Mouse (Mus musculus) brain, embryonic 14.5 days (tissue): ENCODE data around the gene Slc41a2. TPM values are rescaled to one million over a fixed set of nuclear protein-coding genes. Genes with fewer than 3 reads are reported as not detected.
A peak's percentile ranks its signal among the peaks of the same experiment; 100 is the strongest.

Experiments used
- DNase-seq: peaks from one replicate; pipeline ENCODE4 v3.0.0-alpha.2; 2011; ENCODE audit warnings: low read depth
- CTCF ChIP-seq: fragments of 200-500 bp; IDR thresholded peaks from 2 replicates; pipeline ENCODE4 v1.5.1; 2012; ENCODE audit warnings: inconsistent platforms, mild to moderate bottlenecking, moderate library complexity, borderline replicate concordance; ENCODE audit not compliant: insufficient read depth, insufficient read length; ENCODE audit errors: extremely low read depth
- POLR2A ChIP-seq: fragments of 200-500 bp; IDR thresholded peaks from 2 replicates; pipeline ENCODE4 v1.6.1; 2012; ENCODE audit warnings: mild to moderate bottlenecking, inconsistent platforms, borderline replicate concordance; ENCODE audit not compliant: poor library complexity, insufficient read depth, insufficient read length, severe bottlenecking; ENCODE audit errors: extremely low read depth
- polyA plus RNA-seq: library from polyadenylated mRNA; depleted of rRNA; stranded (reverse); fragments of >200 nt; gene quantifications from 2 replicates; pipeline ENCODE4 v1.2.3, GENCODE M21; 2012; rRNA removed

Gene Slc41a2
- polyA plus RNA-seq, 1 experiment, result 7.4 TPM

- DNase-seq, result no peak
- TF ChIP-seq CTCF (no peak), POLR2A (no peak)
Observed at GRCm38 (mm10) chr10:83186167-83186566, 151.5 kb downstream of the Slc41a2 start.

- TF ChIP-seq CTCF (no peak), POLR2A (no peak)
- DNase-seq, result no peak
Observed at GRCm38 (mm10) chr10:83185121-83185520, 152.6 kb downstream of the Slc41a2 start.

GRCm38 (mm10) chr10:83184480-83185069 is 153.1 kb downstream of the Slc41a2 start:
- peak; percentile 61 for DNase-seq
- no peak for TF ChIP-seq POLR2A
- TF ChIP-seq CTCF, result no peak

- no peak for TF ChIP-seq CTCF
- TF ChIP-seq POLR2A, result no peak
- DNase-seq, result no peak
Observed at GRCm38 (mm10) chr10:83183634-83184479, 153.8 kb downstream of the Slc41a2 start.

GRCm38 (mm10) chr10:83182573-83182960 is 155.1 kb downstream of the Slc41a2 start:
- peak; percentile 82 for DNase-seq
- TF ChIP-seq POLR2A (no peak), CTCF (peak; percentile 79)

GRCm38 (mm10) chr10:83181831-83182572 is 155.7 kb downstream of the Slc41a2 start:
- no peak for TF ChIP-seq POLR2A

More at GRCm38 (mm10) chr10:83181831-83182572, 155.7 kb downstream of the Slc41a2 start:
- DNase-seq, result peak; percentile 34

Other genes with a start within 250 kb of the Slc41a2 start
- 1.0 and 1.6 TPM in 2 replicates for gene D10Wsu102e, start 22.3 kb upstream of the Slc41a2 start, polyA plus RNA-seq
- gene Aldh1l2, start 196.3 kb upstream of the Slc41a2 start, polyA plus RNA-seq, result 21.6 and 24.4 TPM in 2 replicates
- 12.7 and 16.3 TPM in 2 replicates for gene Washc4, start 205.9 kb upstream of the Slc41a2 start, polyA plus RNA-seq